Mouse (Mus musculus) thymus, postnatal 14 days (tissue): ENCODE measurements around the gene Rbm12.
"Not testable (repeated sequence)": the region's sequence is repeated elsewhere in the genome, so short reads cannot be mapped to it uniquely, and the experiment has no call there.

ENCODE experiments used
- DNase-seq: peaks from one replicate; pipeline ENCODE4 v3.0.0; 2021

The Rbm12 gene

GRCm38 (mm10) chr2:156111358-156112079 is at the start of gene Rbm12, which contains the start of gene Cpne1:
TSS of gene Rbm12 (minus strand) at chr2:156111978.
TSS of gene Cpne1 (minus strand) at chr2:156111965.
- peak; percentile 97 for DNase-seq

DNA sequence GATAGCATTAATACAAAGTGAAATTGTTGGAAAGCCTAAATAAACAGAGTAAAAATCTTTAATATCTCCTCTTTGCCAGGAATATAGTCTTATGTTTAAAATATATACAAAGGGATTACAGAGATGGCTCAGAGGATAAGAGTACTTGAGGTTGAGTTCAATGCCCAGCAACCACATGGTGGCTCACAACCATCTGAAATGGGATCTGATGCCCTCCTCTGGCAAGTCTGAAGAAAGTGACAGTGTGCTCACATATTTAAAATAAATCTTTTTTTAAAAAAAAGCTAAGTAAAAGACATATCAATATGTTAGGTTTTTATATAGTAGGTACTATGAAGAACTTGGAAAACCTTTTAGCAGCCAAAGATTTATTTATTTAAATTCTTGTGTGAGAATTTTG is 39.8 kb upstream of the Rbm12 start:
- DNase-seq, result no peak

DNA sequence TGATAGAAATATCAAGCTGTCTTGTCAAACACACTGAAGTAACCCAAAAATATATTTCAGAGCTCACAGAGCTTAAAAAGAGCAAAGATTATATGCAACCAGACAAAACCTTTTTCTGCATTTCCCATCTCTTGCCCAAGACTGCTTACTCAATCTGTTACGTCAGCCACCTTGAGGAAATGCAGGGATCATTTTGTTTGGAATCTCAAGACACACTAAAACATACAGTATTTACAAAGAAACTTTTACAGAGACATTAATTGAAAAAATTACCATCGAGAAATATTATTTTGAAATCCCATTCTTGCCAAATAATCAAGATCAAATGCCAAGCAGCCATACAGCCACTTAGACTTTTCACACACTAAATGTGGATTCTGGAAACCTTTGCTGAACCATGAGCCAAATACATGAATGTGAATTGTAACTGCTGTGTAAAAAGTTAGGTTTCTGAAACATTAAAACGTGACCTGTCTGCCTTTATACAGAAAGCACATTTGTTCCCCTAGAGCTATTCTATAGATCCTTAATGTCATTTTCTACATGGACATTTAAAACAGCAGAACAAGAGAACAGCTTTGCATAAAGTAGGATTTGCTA is 35.6 kb upstream of the Rbm12 start:
- no peak for DNase-seq

GRCm38 (mm10) chr2:156146272-156146989 is 34.7 kb upstream of the Rbm12 start:
- DNase-seq, result no peak

DNA sequence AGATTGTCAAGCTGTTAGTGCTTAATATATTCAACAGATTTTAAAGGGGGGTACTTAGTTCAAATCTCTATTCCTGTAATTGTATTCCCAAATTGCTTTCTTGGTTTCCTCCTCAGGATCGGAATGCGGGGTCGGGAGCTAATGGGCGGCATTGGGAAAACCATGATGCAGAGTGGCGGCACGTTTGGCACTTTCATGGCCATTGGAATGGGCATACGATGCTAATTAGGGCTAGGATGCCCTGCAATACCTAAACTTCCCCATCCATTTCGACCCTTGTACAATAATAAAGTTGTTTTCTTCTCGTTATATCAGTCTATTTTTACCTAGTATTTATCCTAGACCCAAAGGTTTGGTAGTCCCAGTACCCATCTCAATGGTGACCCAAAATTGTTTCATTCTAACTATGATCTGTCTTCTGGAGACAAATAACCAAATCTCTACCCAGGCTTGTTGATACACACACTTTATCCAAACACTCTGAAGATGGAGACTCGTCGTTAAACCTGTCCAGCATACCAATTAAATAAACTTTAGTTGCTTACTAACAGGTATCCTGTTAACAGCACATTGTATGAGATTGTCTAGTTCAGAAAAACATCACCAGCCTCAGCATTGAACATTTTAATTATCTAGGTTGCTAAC is 33.8 kb upstream of the Rbm12 start:
- no peak for DNase-seq

GRCm38 (mm10) chr2:156143953-156144724 is 32.4 kb upstream of the Rbm12 start, which contains the start of the genes Romo1 and Nfs1:
TSS of gene Romo1 (plus strand) at chr2:156144039.
TSS of gene Nfs1 (minus strand) at chr2:156144186.
- DNase-seq, result peak; percentile 96

DNA sequence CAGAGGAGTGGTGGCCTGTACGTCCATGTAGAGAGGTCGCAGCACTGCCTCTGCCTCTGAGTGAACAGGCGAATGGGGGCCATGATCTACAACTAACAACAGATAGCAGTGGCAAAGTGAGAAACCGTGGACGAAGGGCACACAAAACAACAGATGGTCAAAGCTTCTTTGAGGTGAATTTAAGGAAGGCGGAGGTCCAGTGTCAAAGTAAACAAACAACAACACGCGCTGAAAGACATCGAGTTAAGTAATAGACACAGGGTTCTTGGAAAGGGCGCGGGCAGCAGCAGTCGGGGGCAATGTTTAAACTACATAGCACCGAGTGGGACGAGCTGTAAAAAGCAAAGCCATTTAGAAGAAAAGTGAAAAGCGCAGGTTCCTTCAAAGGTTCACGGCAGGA is 31.6 kb upstream of the Rbm12 start:
- no peak for DNase-seq

DNA sequence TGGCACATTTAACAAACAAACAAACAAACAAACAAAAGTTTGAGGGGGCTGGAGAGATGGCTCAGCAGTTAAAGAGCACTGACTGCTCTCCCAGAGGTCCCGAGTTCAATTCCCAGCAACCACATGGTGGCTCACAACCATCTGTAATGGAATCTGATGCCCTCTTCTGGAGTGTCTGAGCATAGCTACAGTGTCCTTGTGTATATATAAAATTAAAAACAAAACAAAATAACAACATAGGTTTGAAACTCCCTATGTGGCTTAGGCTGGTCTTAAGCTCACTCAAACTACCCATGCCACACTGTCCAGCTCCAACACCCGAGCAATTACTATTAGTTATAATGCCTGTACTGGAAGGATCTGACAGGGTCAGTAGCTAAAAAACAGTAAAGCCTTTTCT is 31.0 kb upstream of the Rbm12 start:
- peak; percentile 13 for DNase-seq

DNA sequence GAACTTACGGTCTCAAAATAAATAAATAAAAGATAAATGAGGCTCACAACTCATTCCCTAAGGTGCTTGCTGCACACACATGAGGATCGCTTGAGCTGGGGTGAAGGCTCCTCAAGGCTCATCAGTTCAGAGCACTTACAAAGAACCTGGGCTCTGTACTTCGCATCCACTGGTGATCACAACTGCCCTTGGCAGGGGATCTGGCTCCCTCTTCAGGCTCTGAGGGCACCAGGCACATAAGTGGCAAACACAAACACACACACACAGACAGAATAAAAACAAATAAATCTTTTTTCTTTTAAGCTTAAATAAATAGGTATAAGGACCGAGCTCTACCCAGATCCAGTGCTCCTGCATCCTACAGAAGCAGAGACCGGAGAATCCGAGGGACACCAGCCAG is 23.9 kb upstream of the Rbm12 start:
- DNase-seq, result peak; percentile 10

- no peak for DNase-seq
Measured at GRCm38 (mm10) chr2:156134161-156134560, 22.4 kb upstream of the Rbm12 start.

DNA sequence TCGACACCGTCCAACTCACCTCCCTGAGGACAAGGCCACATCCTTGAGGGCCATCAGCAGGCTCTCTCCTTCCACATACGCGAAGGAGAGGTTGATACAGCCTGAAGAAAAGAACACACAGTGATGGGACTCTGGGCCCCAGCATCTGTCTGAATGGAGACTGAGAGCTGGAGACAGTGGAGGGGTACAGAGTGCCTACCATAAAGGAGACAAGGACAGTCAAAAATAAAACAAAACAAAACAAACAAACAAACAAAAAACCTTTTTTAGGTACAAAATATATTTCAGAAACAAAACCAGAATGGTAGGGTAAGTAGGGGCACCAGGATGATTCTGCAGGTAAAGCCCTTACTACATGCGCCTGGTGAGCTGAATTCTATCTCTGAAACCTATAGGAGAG is 15.2 kb upstream of the Rbm12 start, which contains the start of gene Gm28036:
Gm28036 (minus strand) TSS at position 101 of the 400 bp plus-strand sequence.
- no peak for DNase-seq

DNA sequence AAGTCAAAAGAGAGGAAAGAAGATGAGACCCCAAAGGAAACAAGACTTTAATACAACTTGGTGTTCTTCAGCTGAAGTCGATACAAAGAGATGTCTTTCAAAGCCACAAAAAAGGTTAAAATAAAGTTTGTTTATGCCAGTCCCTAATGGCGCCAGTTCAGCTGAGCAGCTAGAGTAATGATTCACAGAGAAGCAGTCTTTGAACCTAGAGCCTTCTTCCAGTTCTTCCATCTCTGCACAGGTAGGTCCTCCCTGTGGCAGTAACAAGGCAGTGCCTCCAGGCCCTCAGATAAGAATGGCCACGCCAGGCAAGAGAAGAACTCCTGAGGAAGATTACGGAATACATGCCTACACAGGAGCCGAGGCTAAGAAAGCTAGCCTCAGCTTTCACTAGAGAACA is 12.0 kb upstream of the Rbm12 start:
- no peak for DNase-seq

DNA sequence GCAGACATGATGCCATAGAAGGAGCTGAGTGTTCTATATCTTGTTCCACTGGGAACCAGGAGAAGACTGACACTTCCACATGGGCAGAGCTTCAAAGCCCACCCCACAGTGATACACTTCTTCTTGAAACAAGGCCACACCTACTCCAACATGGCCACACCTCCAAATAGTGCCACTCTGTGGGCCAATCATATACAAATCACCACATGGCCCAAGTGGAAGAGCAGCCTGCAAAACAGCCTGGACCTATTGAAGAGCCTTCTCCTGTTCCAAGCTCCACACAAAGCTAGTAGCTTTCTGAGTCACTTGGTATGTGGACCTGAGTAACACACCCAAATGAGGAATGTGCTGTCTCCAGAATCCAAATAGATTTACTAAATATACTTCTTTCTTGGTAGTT is 7.8 kb upstream of the Rbm12 start:
- no peak for DNase-seq

DNA sequence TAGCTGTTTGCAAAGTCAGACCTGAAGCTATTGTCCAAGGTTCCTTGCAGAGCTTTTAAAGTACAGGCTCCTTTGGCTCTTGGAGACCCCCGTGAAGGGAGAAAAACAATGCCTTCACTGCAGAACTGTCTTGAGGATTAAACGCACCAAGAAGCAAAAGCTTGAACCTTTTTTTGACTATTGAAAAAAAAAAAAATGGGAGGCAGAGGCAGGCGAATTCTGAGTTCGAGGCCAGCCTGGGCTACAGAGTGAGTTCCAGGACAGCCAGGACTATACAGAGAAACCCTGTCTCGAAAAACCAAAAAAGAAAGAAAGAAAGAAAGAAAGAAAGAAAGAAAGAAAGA is 274 bp upstream of the Rbm12 start:
- not testable (repeated sequence) for DNase-seq

- DNase-seq, result peak; percentile 27
Measured at GRCm38 (mm10) chr2:156110627-156111357, 986 bp downstream of the Rbm12 start.

GRCm38 (mm10) chr2:156091926-156092325 is 19.9 kb downstream of the Rbm12 start:
- no peak for DNase-seq

DNA sequence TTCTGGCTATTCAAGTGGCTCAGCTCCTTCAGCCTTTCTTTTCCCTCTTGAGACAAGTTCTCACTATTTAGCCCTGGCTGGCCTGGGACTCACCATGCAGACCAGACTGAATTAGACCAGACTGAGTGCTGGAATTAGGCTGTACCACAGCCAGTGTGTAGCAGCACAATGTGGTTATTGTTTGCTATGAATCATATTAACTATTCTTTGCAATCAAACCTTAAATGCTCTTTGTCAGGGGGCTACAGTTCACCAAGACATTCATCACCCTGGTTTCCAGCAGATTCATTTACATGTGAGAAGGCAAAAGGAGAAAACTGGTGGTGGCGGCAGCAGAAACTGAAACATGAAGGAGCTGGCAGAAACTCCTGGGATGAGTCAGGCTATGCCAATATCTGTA is 22.0 kb downstream of the Rbm12 start:
- DNase-seq, result no peak

- DNase-seq, result no peak
Measured at GRCm38 (mm10) chr2:156087391-156088110, 24.2 kb downstream of the Rbm12 start.

DNA sequence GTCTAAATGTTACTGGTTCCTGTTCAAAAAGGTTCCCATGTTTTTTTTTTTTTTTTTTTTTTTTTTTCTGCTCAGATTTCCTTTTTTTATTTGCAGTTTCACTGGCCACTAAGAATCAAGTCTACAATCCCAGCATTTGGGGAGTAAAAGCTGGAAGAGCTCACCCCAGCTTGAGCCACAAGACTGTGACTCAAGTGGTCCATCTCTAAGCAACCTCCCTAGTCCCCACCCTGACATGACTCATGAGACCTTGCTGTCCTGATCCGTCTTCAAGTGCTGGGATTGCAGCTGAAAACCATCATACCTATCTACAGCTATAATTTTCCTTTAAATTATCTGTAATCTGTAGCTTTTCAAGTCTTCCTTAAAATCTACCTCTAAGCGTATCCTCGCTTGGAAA is 27.2 kb downstream of the Rbm12 start:
- DNase-seq, result no peak

DNA sequence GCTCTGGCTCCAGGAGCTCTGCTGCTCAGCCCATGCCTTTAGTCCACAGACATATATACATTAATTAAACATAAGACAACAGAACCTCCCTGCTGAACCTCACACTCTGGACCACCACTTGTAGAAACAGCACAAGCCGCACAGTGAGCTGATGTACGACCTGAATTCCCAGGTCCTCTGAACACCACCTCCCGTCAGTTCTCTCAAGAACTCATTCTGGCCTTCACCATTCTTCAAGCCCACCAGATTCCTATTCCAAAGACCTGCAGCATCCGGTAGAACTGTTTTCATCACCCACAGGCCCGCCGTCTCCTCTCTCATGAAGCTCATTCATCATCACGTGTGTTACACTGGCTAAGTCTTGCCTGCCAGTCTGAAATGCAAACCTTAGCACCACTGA is 31.4 kb downstream of the Rbm12 start:
- no peak for DNase-seq

DNA sequence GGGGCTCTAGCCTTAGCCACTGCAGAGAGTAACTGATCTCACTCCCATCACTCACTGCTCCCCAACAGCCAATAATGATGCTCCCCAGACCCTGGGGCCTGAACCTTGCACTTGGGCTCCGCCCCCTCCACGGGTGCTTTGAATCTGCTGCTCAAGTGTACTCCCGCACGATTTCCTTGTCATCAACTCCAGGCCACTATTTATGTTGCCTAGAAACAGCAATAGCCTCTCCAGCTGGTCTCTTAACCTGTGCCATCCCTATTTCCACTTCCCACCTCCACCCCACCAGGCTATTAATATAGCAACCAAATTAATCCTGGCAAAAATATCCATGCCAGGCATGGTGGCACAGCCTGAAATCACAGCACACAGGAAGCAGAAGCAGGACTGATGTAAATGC is 32.1 kb downstream of the Rbm12 start:
- DNase-seq, result no peak
